Mouse (Mus musculus): ENCODE data around the gene Gm29666.

DNA sequence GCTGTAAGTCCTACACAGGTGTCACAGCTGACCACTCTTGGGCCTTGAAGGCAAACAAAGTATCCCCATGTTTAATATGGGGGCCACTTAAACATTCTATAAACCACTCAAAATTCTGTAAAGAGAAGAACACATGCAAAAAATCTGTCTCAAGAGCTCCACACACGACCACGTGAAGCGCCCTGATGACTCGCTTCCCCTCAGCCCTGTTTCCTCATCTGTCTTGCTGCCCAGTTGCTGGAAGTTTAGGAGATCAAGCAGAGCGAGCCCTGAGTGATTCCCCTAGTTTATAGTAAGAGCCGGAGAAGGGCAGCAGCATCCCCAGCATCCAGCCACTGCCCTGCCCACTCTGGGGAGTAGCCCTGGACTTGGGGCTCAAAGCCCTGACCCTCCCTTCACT, 40.1 kb upstream of the Gm29666 start:
- TF ChIP-seq CTCF (IDR thresholded peaks at IDR 0.05; ENCODE audit: low read depth, low read length) (no peak), TAL1 (conservative IDR thresholded peaks at IDR 0.05; ENCODE audit: low read depth, low read length) (no peak), GATA1 (IDR thresholded peaks at IDR 0.05; ENCODE audit: borderline replicate concordance, low read length) (no peak)
